Mouse (Mus musculus) cerebellum, adult 2 months (tissue): Measurements from ENCODE around the gene Dennd1c.

Source experiments
- CTCF ChIP-seq: fragments of 200-500 bp; IDR thresholded peaks from 2 replicates; pipeline ENCODE4 v1.5.1; 2011; ENCODE audit warnings: low read depth, mild to moderate bottlenecking, control low read depth, low read length, moderate library complexity, borderline replicate concordance; ENCODE audit not compliant: insufficient read depth
- POLR2A ChIP-seq: fragments of 200-500 bp; IDR thresholded peaks from 2 replicates; pipeline ENCODE4 v1.6.1; 2011; ENCODE audit warnings: low read length, control low read depth, borderline replicate concordance; ENCODE audit not compliant: insufficient read depth

- no peak for TF ChIP-seq POLR2A
- TF ChIP-seq CTCF: no peak
Measured at GRCm38 (mm10) chr17:57019693-57020092, 58.6 kb downstream of the Dennd1c start.
